In genomic region chr4:100478592-100479321, GRCm38 (mm10) we compare ENCODE assay signal across 8 mouse cellular contexts. TPM values are rescaled to one million over a fixed set of nuclear protein-coding genes. Genes with fewer than 3 reads are reported as not detected.
DNase-seq lines count a peak whose midpoint lies in the region; ATAC-seq and TF ChIP-seq lines count a peak whose summit lies in the region.

Ube2u (plus strand) TSS chr4:100478849.

- H3K4me3 ChIP-seq in midbrain, embryonic 10.5 days = peak within 1 kb of the TSS; percentile 47
- no peak within 1 kb of the TSS; the same call in 1 of the 2 replicates for H3K4me3 ChIP-seq in stomach, postnatal 0 days (ENCODE audit: low read depth, low read length)

- no peak for TF ChIP-seq CTCF in stomach, postnatal 0 days (IDR thresholded peaks at IDR 0.05; ENCODE audit: low read depth)

- WGBS in midbrain, embryonic 10.5 days = 31% methylated on average over 15 of the region's 15 CpGs
- WGBS in stomach, postnatal 0 days = 24% methylated on average over 15 of the region's 15 CpGs

- peak within 1 kb of the TSS; percentile 37 for H3K4me2 ChIP-seq in stomach, postnatal 0 days (replicated peaks; ENCODE audit: low read depth)

- no peaks in the 10 kb centered on the region for H3K36me3 ChIP-seq in midbrain, embryonic 10.5 days
- H3K36me3 ChIP-seq in stomach, postnatal 0 days (ENCODE audit: control insufficient read depth, insufficient read depth, low read length) = no peaks in the 10 kb centered on the region

- no peaks in the 10 kb centered on the region for H3K27me3 ChIP-seq in midbrain, embryonic 10.5 days (ENCODE audit: low read depth, poor library complexity, severe bottlenecking)
- no peaks in the 10 kb centered on the region for H3K27me3 ChIP-seq in stomach, postnatal 0 days (ENCODE audit: control insufficient read depth, insufficient read depth, low read length)

- no peak for TF ChIP-seq EP300 in stomach, postnatal 0 days (optimal IDR thresholded peaks at IDR 0.05)

- peak; percentile 70 for DNase-seq in Muller cell, postnatal 12 days (ENCODE audit: inconsistent ontology term)
- peak; percentile 13 to 23 for DNase-seq in cerebellum, postnatal 25 days
- DNase-seq in heart, adult 18-20 months = peak; percentile 39 to 54
- DNase-seq in kidney, adult 18-20 months = peak; percentile 86
- peak; percentile 59 for DNase-seq in left cerebral cortex, postnatal 4 days
- DNase-seq in midbrain, embryonic 10.5 days (ENCODE audit: low spot score) = peak; percentile 81
- DNase-seq in stomach, postnatal 0 days (ENCODE audit: low spot score) = peak; percentile 78
- DNase-seq in spleen, postnatal 14 days (ENCODE audit: low spot score in 2 of 2) = no peak

- no peak within 1 kb of the TSS for H3K9ac ChIP-seq in stomach, postnatal 0 days (ENCODE audit: low read length)

- no peaks in the 10 kb centered on the region for H3K9me3 ChIP-seq in midbrain, embryonic 10.5 days (replicated peaks)
- H3K9me3 ChIP-seq in stomach, postnatal 0 days (ENCODE audit: control insufficient read depth, low read length) = no peaks in the 10 kb centered on the region

- peaks cover 12% of the 10 kb centered on the region for H3K4me1 ChIP-seq in midbrain, embryonic 10.5 days
- no peaks in the 10 kb centered on the region for H3K4me1 ChIP-seq in stomach, postnatal 0 days (replicated peaks; ENCODE audit: control insufficient read depth, insufficient read depth)

- H3K27ac ChIP-seq in midbrain, embryonic 10.5 days (replicated peaks) = 0 out of 2 replicates have a peak within 1 kb of the TSS, but pooled peaks have one; percentile 64
- no peak within 1 kb of the TSS for H3K27ac ChIP-seq in stomach, postnatal 0 days (replicated peaks)

- ATAC-seq in stomach, postnatal 0 days (ENCODE audit: low FRiP score, low TSS enrichment) = peak; percentile 89

- intact Hi-C loops in left cerebral cortex, postnatal 4 days (cut with DNase I) = no loop called here

RNA-seq across cellular contexts. Expression of gene Ube2u, which starts in this region (rescaled TPM):
- not detected for total RNA-seq in heart, adult 18-20 months (2021)
- not detected for total RNA-seq in left cerebral cortex, postnatal 4 days (2021)
- 0.53 and 0.78 TPM in 2 replicates for polyA plus RNA-seq in midbrain, embryonic 10.5 days (2016; fragmentation: Nextera tagmentation; extraction: Ambion mirVana)
- 0.08 TPM in 2 replicates for polyA plus RNA-seq in stomach, postnatal 0 days (2015; fragmentation: Nextera tagmentation; extraction: Ambion mirVana)

Comparison
In these comparisons a context has a peak if more than half of its experiments do, and no peak if none do; other contexts are left out.
1. Peak in DNase-seq in heart, adult 18-20 months; RNA of the gene not detected or under 1 TPM.
2. Peak in DNase-seq in left cerebral cortex, postnatal 4 days; RNA of the gene not detected or under 1 TPM.
3. Peak in DNase-seq, H3K4me3 ChIP-seq and H3K27ac ChIP-seq in midbrain, embryonic 10.5 days; RNA of the gene not detected or under 1 TPM.
4. Peak in DNase-seq, ATAC-seq and H3K4me2 ChIP-seq in stomach, postnatal 0 days; RNA of the gene not detected or under 1 TPM.
5. DNase-seq: peak in Muller cell, postnatal 12 days (single experiment), cerebellum, postnatal 25 days (2 of 2) and kidney, adult 18-20 months (single experiment); none in spleen, postnatal 14 days (0 of 2).